Mouse (Mus musculus) heart, embryonic 16.5 days (tissue): ENCODE results near the gene Mrgprf. TPM values are rescaled to one million over a fixed set of nuclear protein-coding genes. Genes with fewer than 3 reads are reported as not detected.

Experiments
- ATAC-seq: fragments of 200-750 bp; cut with Nextera tagmentation; replicated peaks from 2 replicates; pipeline ENCODE4 v1.8.0; 2017; ENCODE audit warnings: moderate number of reproducible peaks; ENCODE audit not compliant: insufficient read depth, low FRiP score; ENCODE audit errors: extremely low read depth
- H3K27ac ChIP-seq: fragments of 300-500 bp; sonication (generic); 2 replicates; pipeline ENCODE4 v1.5.1; 2014; ENCODE audit warnings: mild to moderate bottlenecking, low read length, control low read depth, moderate library complexity
- H3K27me3 ChIP-seq: fragments of 300-500 bp; sonication (generic); 2 replicates; pipeline ENCODE4 v1.6.1; 2014; ENCODE audit warnings: low read length, mixed read lengths; ENCODE audit not compliant: control insufficient read depth, insufficient read depth
- H3K36me3 ChIP-seq: fragments of 300-500 bp; sonication (generic); 2 replicates; pipeline ENCODE4 v1.6.1; 2014; ENCODE audit not compliant: control insufficient read depth, insufficient read depth
- H3K4me1 ChIP-seq: fragments of 300-500 bp; sonication (generic); 2 replicates; pipeline ENCODE4 v1.6.1; 2014; ENCODE audit warnings: low read length, mixed read lengths; ENCODE audit not compliant: control insufficient read depth, insufficient read depth
- H3K4me2 ChIP-seq: fragments of 300-500 bp; sonication (generic); 2 replicates; pipeline ENCODE4 v1.6.1; 2014; ENCODE audit warnings: low read depth, mild to moderate bottlenecking, control low read depth, low read length
- H3K4me3 ChIP-seq: fragments of 300-500 bp; sonication (generic); 2 replicates; pipeline ENCODE4 v1.5.1; 2014; ENCODE audit warnings: mild to moderate bottlenecking, control low read depth, low read length
- H3K9ac ChIP-seq: fragments of 300-500 bp; sonication (generic); 2 replicates; pipeline ENCODE4 v1.6.1; 2014; ENCODE audit warnings: low read length, control low read depth
- H3K9me3 ChIP-seq: fragments of 300-500 bp; sonication (generic); replicated peaks from 2 replicates; pipeline ENCODE4 v1.6.1; 2016; ENCODE audit warnings: low read length; ENCODE audit not compliant: control insufficient read depth
- WGBS: fragments of 180-500 bp; shearing (Covaris S2); extraction: QIAGEN DNeasy Blood & Tissue Kit; methylation state at CpG from one replicate; pipeline ENCODE4 v1.1.7; 2014; 5-methylcytosine and 5-hydroxymethylcytosine counted together
- polyA plus RNA-seq: library from polyadenylated mRNA; unstranded; fragments of >200 nt; fragmentation: Nextera tagmentation; extraction: Ambion mirVana; gene quantifications from 2 replicates; pipeline ENCODE4 v1.2.1, GENCODE M21; 2015

Gene Mrgprf
- polyA plus RNA-seq, 1 experiment from 2014 or later, result 2.2 TPM

GRCm38 (mm10) chr7:145275488-145275887 lies 25.1 kb upstream of the Mrgprf start:
- 83% methylated on average over 3 of the region's 3 CpGs for WGBS
- H3K36me3 ChIP-seq, result peaks cover 33% of the 10 kb centered on the region
- H3K4me1 ChIP-seq, result no peaks in the 10 kb centered on the region
- no peaks in the 10 kb centered on the region for H3K9me3 ChIP-seq
- no peak for ATAC-seq
- no peak overlapping the region for H3K4me3 ChIP-seq
- H3K27me3 ChIP-seq, result no peaks in the 10 kb centered on the region
- no peak overlapping the region for H3K9ac ChIP-seq
- no peak overlapping the region for H3K4me2 ChIP-seq
- no peak overlapping the region for H3K27ac ChIP-seq

GRCm38 (mm10) chr7:145281396-145281795 lies 19.2 kb upstream of the Mrgprf start:
- WGBS, result 83% methylated on average over 4 of the region's 4 CpGs
- Histone ChIP-seq H3K36me3 (peaks cover 12% of the 10 kb centered on the region; the same call in 1 of the 2 replicates), H3K27me3 (no peaks in the 10 kb centered on the region)

GRCm38 (mm10) chr7:145283041-145283440 lies 17.6 kb upstream of the Mrgprf start:
- Histone ChIP-seq H3K4me1 (peaks cover 14% of the 10 kb centered on the region), H3K4me2 (peak overlapping the region; percentile 80), H3K27me3 (no peaks in the 10 kb centered on the region), H3K36me3 (peaks cover 7% of the 10 kb centered on the region; the same call in 1 of the 2 replicates), H3K27ac (no peak overlapping the region; the same call in 1 of the 2 replicates), H3K4me3 (peak overlapping the region; percentile 61), H3K9me3 (no peaks in the 10 kb centered on the region), H3K9ac (peak overlapping the region; percentile 80)
- ATAC-seq, result no peak
- WGBS, result 54% methylated on average over 4 of the region's 4 CpGs

More at GRCm38 (mm10) chr7:145281396-145281795, 19.2 kb upstream of the Mrgprf start:
- no peak overlapping the region for H3K4me2 ChIP-seq
- no peak overlapping the region for H3K9ac ChIP-seq
- no peak for ATAC-seq
- peaks cover 8% of the 10 kb centered on the region for H3K4me1 ChIP-seq
- no peak overlapping the region for H3K4me3 ChIP-seq
- no peak overlapping the region for H3K27ac ChIP-seq
- no peaks in the 10 kb centered on the region for H3K9me3 ChIP-seq

- H3K9ac ChIP-seq, result peak within 1 kb of the TSS; percentile 80
- peak within 1 kb of the TSS; percentile 61 for H3K4me3 ChIP-seq
- peaks cover 14% of the 10 kb centered on the region for H3K4me1 ChIP-seq
- H3K27ac ChIP-seq, result no peak within 1 kb of the TSS; the same call in 1 of the 2 replicates
- ATAC-seq, result peak; percentile 96
- H3K4me2 ChIP-seq, result peak within 1 kb of the TSS; percentile 80
- H3K27me3 ChIP-seq, result no peaks in the 10 kb centered on the region
- H3K9me3 ChIP-seq, result no peaks in the 10 kb centered on the region
- H3K36me3 ChIP-seq, result peaks cover 7% of the 10 kb centered on the region; the same call in 1 of the 2 replicates
- 4% methylated on average over 18 of the region's 18 CpGs for WGBS
Observed at GRCm38 (mm10) chr7:145283487-145284187, 17.0 kb upstream of the Mrgprf start, which contains the start of gene Tpcn2. Tpcn2 (minus strand) TSS chr7:145284011.

GRCm38 (mm10) chr7:145284293-145284692 lies 16.3 kb upstream of the Mrgprf start:
- WGBS, result 59% methylated on average over 3 of the region's 3 CpGs
- no peak overlapping the region for H3K27ac ChIP-seq
- no peak overlapping the region for H3K9ac ChIP-seq
- no peaks in the 10 kb centered on the region for H3K27me3 ChIP-seq
- peak overlapping the region; percentile 80 for H3K4me2 ChIP-seq
- H3K9me3 ChIP-seq, result no peaks in the 10 kb centered on the region
- peaks cover 14% of the 10 kb centered on the region for H3K4me1 ChIP-seq
- no peak for ATAC-seq
- H3K36me3 ChIP-seq, result 0 out of 2 replicates have a peak, but pooled peaks cover 3% of the 10 kb centered on the region
- peak overlapping the region; percentile 61 for H3K4me3 ChIP-seq

GRCm38 (mm10) chr7:145285476-145285875 lies 15.2 kb upstream of the Mrgprf start:
- no peaks in the 10 kb centered on the region for H3K36me3 ChIP-seq
- H3K27me3 ChIP-seq, result no peaks in the 10 kb centered on the region
- H3K9me3 ChIP-seq, result no peaks in the 10 kb centered on the region
- ATAC-seq, result no peak
- peaks cover 16% of the 10 kb centered on the region for H3K4me1 ChIP-seq
- 83% methylated on average over 4 of the region's 4 CpGs for WGBS
- H3K9ac ChIP-seq, result no peak overlapping the region
- H3K4me3 ChIP-seq, result no peak overlapping the region
- H3K4me2 ChIP-seq, result no peak overlapping the region
- no peak overlapping the region for H3K27ac ChIP-seq

- no peak for ATAC-seq
- Histone ChIP-seq H3K4me2 (no peak overlapping the region), H3K4me1 (peaks cover 16% of the 10 kb centered on the region), H3K27me3 (no peaks in the 10 kb centered on the region), H3K9me3 (no peaks in the 10 kb centered on the region), H3K27ac (no peak overlapping the region), H3K36me3 (no peaks in the 10 kb centered on the region), H3K4me3 (no peak overlapping the region), H3K9ac (no peak overlapping the region)
- 40% methylated on average over 6 of the region's 6 CpGs for WGBS
Observed at GRCm38 (mm10) chr7:145287410-145287809, 13.2 kb upstream of the Mrgprf start.

GRCm38 (mm10) chr7:145289302-145289701 lies 11.3 kb upstream of the Mrgprf start:
- peak; percentile 15; the same call in 1 of the 2 replicates for ATAC-seq
- H3K36me3 ChIP-seq, result no peaks in the 10 kb centered on the region
- H3K9ac ChIP-seq, result no peak overlapping the region
- no peak overlapping the region for H3K27ac ChIP-seq
- H3K4me3 ChIP-seq, result no peak overlapping the region
- WGBS, result 28% methylated on average over 5 of the region's 5 CpGs
- H3K9me3 ChIP-seq, result no peaks in the 10 kb centered on the region
- H3K4me2 ChIP-seq, result no peak overlapping the region
- H3K27me3 ChIP-seq, result no peaks in the 10 kb centered on the region
- peaks cover 8% of the 10 kb centered on the region for H3K4me1 ChIP-seq

- Histone ChIP-seq H3K27me3 (no peaks in the 10 kb centered on the region), H3K9ac (no peak overlapping the region), H3K36me3 (no peaks in the 10 kb centered on the region), H3K9me3 (no peaks in the 10 kb centered on the region), H3K27ac (no peak overlapping the region), H3K4me2 (no peak overlapping the region), H3K4me1 (peaks cover 8% of the 10 kb centered on the region), H3K4me3 (no peak overlapping the region)
- 93% methylated on average over 2 of the region's 2 CpGs for WGBS
- ATAC-seq, result no peak
Observed at GRCm38 (mm10) chr7:145291847-145292246, 8.8 kb upstream of the Mrgprf start.
